Mouse (Mus musculus) cortical plate, adult 2 months (tissue): ENCODE measurements at regions not wholly inside any gene's neighbourhood (a gene's known extent, or its start where the extent isn't known, plus 50 kb on each side); places are given as distances from the start of the nearest gene placed in this dataset.
A peak's percentile ranks its signal among the peaks of the same experiment; 100 is the strongest.

Experiments used
- H3K27ac ChIP-seq: fragments of 200-500 bp; 2 replicates; pipeline ENCODE4 v1.5.1; 2012; ENCODE audit warnings: low read length, control low read depth, inconsistent platforms; ENCODE audit not compliant: insufficient read depth
- H3K4me1 ChIP-seq: fragments of 200-500 bp; 2 replicates; pipeline ENCODE4 v1.6.1; 2011; ENCODE audit warnings: low read length; ENCODE audit not compliant: control insufficient read depth, insufficient read depth
- H3K4me3 ChIP-seq: fragments of 200-500 bp; 2 replicates; pipeline ENCODE4 v1.5.1; 2011; ENCODE audit warnings: mild to moderate bottlenecking, low read length, control low read depth; ENCODE audit not compliant: insufficient read depth
- CTCF ChIP-seq: fragments of 200-500 bp; IDR thresholded peaks from 2 replicates; pipeline ENCODE4 v1.5.1; 2011; ENCODE audit warnings: mild to moderate bottlenecking, control low read depth, low read length; ENCODE audit not compliant: insufficient read depth; ENCODE audit errors: extremely low read depth
- POLR2A ChIP-seq: fragments of 200-500 bp; IDR thresholded peaks from 2 replicates; pipeline ENCODE4 v1.6.1; 2011; ENCODE audit warnings: mild to moderate bottlenecking, low read length, control low read depth; ENCODE audit not compliant: insufficient read depth; ENCODE audit errors: extremely low read depth

GRCm38 (mm10) chr6:127373797-127374463 is 72.7 kb upstream of the Parp11 start:
- Histone ChIP-seq H3K4me3 (no peak overlapping the region), H3K4me1 (no peaks in the 10 kb centered on the region), H3K27ac (no peak overlapping the region)
- TF ChIP-seq POLR2A = no peak
- peak; percentile 36; the same call in 1 of the 2 replicates for TF ChIP-seq CTCF

DNA sequence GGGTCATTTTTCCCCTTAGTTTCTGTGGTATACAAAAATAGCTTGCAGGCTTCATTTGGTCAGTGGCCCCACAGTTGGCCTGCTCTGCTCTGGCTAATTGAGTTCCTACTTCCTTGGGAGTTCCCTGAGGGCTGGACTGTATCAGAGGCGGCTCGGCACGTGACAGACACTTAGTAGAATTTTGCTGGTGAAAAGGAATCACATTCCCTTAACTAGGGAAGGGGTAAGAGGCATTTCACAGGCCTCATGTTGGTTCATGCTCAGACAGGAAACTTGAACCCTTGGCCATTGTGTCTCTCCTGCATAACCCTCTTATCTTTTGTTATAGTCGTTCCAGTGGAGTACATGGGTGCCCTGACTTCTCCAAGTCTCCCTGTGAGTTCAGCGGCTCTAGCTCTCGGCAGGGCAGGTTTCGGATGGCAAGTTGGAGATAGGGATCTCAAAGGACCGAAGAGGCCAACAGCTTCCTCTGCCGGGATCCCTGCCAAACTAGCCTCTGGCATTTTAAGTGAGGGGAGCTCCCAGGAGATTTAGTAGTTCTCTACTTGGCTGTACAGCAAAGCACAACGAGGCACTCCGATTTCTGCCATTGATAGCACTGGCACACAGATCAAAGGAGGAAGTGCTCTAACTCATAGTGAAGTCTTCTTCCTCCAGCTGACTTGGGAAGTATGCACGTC is 72.0 kb upstream of the Parp11 start:
- TF ChIP-seq POLR2A (no peak), CTCF (no peak)
- Histone ChIP-seq H3K4me1 (no peaks in the 10 kb centered on the region), H3K27ac (no peak overlapping the region), H3K4me3 (no peak overlapping the region)

- Histone ChIP-seq H3K27ac (no peak overlapping the region), H3K4me3 (no peak overlapping the region), H3K4me1 (no peaks in the 10 kb centered on the region)
- TF ChIP-seq POLR2A (no peak), CTCF (no peak)
Measured at GRCm38 (mm10) chr6:127375144-127375529, 71.5 kb upstream of the Parp11 start.

- no peak overlapping the region for H3K4me3 ChIP-seq
- H3K4me1 ChIP-seq = no peaks in the 10 kb centered on the region
- TF ChIP-seq CTCF = no peak
- no peak for TF ChIP-seq POLR2A
- H3K27ac ChIP-seq = no peak overlapping the region
Measured at GRCm38 (mm10) chr6:127375711-127376199, 70.9 kb upstream of the Parp11 start.

GRCm38 (mm10) chr6:127378701-127379100 is 67.9 kb upstream of the Parp11 start:
- Histone ChIP-seq H3K4me1 (no peaks in the 10 kb centered on the region), H3K27ac (no peak overlapping the region), H3K4me3 (no peak overlapping the region)
- TF ChIP-seq POLR2A (no peak), CTCF (no peak)

DNA sequence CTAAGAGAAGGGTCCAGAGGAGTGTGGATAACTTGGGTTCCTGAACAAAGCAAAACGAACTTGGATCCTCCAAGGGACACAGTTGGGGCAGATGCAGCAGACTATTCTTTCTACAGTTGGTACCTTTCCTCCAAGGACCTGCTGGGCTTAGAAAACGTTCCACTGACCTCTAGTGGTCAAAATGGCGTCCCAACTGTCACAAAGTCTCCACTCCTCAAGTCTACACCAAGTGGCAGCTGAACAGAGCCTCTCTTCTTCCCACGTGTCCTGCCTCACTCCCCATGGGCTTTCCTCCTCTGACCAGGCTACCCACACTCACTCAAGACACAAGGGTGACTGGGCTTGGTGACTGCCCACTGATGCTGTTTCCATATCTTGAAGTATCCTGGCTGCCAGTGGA is 67.1 kb upstream of the Parp11 start:
- no peaks in the 10 kb centered on the region for H3K4me1 ChIP-seq
- no peak overlapping the region for H3K27ac ChIP-seq
- TF ChIP-seq CTCF (peak; percentile 36; the same call in 1 of the 2 replicates), POLR2A (no peak)
- H3K4me3 ChIP-seq = no peak overlapping the region

- no peak overlapping the region for H3K27ac ChIP-seq
- no peak overlapping the region for H3K4me3 ChIP-seq
- TF ChIP-seq POLR2A (no peak), CTCF (no peak)
- H3K4me1 ChIP-seq = no peaks in the 10 kb centered on the region
Measured at GRCm38 (mm10) chr6:127381148-127381888, 65.3 kb upstream of the Parp11 start.

- no peak overlapping the region for H3K27ac ChIP-seq
- no peaks in the 10 kb centered on the region for H3K4me1 ChIP-seq
- no peak for TF ChIP-seq CTCF
- no peak for TF ChIP-seq POLR2A
- no peak overlapping the region for H3K4me3 ChIP-seq
Measured at GRCm38 (mm10) chr6:127391258-127392011, 55.2 kb upstream of the Parp11 start.
